Mouse (Mus musculus) c-Kit-positive CD71-negative TER-119-negative erythroid progenitor cells, embryonic 14.5 days (primary cell): Measurements from ENCODE around the gene Hivep2.

Source experiments
- DNase-seq: peaks from one replicate; pipeline ENCODE4 v3.0.0-alpha.2; 2013; ENCODE audit warnings: low read depth

Hivep2 gene

DNA sequence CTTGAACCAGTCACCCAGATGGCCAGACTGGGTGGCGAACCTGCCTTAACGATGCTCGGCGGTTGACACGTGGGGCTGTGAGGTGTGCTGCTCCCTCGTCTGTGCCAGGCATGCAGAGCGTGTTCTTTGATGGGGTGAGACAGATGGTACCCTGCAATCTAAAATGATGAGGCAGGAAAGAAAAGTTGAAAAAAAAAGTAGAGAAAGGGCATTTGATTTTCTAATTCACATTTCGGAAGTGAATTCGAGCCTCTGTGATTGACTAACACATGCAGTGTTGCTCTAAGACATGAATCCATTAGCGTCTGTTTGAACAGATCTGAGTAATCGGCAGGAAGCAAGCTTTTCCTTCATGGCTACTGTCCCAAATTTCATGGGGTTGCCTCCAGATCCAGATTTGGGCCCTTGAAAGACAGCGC lies 119.4 kb downstream of the Hivep2 start:
- no peak for DNase-seq

DNA sequence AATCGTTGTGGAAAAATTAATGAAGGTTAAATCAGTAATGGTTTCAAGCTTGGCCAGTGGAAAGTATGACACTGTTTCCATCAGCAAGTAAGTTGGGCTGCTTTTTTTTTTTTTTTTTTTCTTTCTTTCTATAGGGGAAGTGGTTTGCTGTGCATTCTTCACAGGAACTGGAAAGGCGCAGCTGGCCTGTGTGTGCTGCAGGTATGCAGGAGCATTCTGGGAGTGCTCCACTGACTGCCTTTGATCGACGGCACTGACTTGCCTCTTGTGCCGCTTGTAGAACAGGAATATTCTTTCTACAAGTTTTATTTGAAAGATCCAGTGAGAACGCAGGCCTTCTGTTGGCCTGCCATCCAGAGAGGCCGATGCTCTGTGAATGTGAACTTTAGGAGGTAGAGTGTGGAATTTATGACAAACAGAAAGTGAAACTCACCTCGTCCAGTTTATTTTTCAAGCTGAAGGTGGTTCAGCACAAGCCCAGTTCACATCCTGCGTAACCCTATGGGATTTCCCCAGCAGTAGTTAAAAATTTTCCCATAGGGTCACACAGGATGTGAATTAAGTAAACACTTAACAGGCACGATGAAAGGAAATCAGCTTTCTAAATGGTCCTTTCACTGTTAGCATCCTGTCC lies 120.1 kb downstream of the Hivep2 start:
- peak; percentile 25 for DNase-seq

DNA sequence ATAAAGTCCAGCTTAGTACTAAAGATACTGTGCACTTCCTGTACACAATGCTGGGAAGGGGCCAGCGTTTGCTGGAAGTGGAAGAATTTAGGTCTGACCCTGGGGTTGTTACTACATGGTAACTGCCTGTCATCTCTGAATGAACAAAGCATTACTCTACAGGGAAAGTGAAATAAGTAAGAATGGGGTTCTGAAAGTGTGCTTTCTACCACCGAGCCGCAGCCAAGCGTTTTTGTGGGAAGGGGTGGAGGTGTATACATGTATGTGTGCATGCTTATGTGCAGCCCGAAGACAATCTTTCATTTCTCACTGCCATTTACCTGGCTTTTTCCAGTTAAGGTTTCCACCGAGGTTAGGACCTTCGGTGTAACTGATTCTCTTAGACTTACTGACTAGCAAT lies 121.4 kb downstream of the Hivep2 start:
- no peak for DNase-seq

DNA sequence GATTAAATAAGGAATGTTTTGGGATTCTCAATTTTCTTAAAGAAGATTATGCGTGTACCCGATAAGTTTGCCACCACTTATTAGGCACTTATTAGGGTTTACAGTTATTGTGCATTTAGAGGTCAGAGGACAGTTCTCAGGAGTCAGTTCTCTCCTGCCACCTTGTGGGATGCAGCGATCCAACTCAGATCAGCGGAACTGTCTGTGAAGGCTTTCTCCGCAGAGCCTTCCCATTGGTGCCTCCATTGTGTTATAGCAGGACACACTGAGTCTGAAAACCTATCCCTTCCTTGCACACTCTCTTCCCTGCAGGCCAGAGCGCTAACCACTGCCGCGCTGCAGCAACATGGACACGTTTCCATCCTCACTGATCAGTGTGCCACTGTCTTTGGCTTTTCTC lies 123.6 kb downstream of the Hivep2 start:
- no peak for DNase-seq

DNA sequence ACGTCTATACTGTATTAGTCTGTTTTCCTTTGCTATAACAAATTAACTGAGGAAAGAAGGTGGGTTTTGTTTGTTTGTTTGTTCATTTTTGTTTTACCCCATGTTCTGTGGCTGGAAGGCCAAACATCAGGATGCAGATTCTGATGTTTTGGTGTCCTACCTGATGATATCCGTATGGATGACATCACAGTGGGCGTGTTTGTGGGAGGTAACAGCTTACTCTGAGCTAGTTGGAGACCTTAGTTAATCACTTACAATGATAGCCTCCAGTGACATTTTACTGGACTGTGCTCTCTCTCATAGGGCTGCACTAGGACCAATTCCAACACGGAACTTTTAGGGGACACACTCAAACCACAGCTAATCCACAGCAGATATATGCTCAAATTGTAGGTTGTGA lies 128.2 kb downstream of the Hivep2 start:
- DNase-seq: no peak

DNA sequence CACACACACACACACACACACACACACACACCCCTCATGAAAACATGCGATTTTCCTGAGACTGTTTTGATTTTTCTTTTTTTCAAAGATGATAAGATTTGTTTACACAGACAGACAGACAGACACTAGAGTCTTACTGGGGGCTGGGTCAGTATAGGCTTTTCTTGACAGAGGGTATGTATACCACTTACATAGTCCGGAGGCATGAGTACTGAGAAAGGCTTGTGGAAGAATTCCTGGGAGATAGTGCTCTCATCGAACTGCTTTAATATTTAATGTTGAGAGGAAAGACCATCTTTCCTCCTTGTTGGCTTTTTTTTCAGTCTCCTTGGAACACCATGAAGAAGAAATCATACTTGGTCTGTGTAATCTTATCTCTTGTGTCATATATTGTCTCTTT lies 130.2 kb downstream of the Hivep2 start:
- no peak for DNase-seq

DNA sequence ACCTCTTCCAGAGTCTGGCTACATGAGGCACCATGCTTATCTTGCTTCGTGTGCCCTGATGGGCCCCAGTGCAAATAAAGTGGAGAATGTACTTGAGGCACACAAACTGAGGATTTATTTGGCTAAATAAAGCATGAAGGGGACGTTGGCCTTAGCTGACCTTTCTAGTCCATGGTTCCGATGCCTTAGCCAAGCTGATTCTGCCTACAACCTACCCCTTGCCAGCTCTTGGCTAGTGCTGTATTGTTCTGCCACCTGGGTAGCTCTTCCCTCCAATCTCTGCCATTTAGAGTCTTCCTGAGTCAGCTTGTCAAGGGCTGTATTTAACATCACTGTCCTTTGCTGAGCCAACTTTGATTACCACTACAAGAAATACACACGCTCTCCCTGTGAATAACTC lies 133.3 kb downstream of the Hivep2 start:
- no peak for DNase-seq

DNA sequence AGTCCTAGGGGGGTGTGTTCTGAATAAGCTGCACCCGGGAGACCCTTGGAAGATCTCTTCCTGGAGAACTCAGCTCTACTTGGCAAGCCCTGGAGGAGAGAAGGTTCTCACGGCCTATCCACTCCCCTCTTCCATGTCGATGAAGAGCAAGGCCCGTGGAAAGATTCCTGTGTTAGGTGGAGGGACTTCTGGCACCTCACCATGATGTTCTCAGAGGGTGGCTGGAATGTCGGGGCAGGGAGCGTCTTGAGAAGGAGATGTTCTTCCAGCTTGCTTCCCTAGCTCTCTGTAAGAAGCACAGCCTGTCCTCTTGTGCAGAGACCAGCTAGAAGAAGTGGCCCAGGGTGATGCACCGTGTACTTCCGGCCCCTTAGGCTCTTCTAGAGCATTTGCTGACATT lies 134.2 kb downstream of the Hivep2 start:
- no peak for DNase-seq

DNA sequence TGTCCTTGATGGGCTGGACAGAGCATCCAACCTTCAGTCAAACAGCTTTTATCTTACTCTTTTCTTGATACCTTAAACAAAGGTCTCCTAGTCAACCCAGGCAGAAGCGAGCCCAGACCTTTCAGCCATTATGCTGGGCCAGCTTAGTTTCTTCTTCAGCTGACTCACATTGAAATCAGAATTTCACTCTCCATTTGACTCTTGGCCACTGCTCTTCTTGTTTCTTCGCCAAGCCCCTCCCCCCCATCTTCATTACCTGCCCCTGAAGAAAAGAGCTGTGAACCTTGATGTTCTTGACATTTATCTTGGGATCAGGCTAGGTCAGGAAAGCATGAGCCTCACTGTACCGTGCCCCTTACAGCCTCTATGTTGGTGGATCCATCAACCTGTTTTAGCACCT lies 135.0 kb downstream of the Hivep2 start:
- no peak for DNase-seq

DNA sequence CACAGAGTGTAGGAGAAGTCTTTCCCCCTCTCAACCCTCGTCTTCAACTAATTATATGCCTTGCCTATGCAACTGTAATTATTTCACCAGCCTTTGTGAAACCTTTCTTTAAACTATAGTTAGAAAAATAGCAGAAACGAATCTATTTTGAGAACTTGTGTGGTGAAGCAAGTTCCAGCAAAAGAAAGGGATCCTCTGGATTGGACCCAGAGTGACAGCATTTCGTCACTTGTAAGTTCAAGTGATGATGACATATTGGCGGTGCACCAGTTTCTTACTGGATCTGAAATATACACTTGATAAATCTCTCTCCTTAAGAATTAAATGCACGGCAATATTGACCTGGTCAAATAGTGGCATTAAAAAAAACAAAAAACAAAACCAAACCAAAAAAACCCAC lies 136.1 kb downstream of the Hivep2 start:
- DNase-seq: no peak

DNA sequence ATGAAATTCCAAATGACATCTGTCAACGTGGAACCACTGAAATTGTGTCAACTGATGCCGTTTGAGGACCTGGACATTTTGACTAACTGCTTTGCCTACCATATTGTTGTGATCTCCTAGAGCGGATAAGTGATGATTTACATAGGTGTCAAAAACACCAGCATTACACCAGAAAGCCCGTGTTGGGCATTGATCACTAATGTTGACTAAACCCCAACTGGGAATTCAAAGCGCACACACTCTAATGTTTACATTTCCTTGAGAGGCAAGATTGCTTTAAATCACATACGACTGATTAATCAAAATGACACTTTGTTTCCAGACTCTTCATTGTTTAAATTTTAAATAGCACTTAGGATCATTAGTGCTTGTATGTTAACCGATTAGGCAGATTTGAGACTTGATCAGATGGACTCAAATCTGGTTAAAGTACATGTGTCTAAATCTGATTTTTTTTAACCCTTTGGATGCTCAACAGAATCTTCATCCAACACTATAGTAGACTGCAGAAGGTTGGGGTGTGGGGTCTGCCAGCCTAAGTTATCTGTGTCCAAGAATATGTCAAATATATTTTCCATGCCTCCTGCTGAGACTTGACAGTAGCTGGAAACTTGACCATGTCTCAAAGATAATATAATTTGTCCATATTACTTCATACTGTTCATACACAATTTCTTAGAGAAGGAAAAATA lies 142.3 kb downstream of the Hivep2 start:
- no peak for DNase-seq

DNA sequence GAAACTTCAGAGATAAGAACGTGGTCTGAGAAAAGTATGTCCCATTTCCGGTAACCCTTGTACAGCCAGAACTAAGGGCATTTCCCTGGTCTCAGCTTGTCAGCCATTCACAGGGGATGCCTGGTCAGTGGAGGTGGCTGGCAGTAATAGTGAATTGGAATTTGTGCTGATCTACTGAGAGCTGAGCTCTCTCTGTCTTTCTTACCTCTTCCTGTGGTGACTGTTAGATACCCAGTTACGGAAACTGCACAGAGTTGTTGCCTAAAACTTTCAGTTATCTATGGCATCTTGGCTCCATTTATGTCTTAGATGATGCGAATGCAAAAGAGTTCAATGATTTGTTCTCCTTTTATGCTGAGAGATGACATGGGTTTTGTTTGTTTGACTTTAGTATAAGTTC lies 150.0 kb downstream of the Hivep2 start:
- DNase-seq: no peak

DNA sequence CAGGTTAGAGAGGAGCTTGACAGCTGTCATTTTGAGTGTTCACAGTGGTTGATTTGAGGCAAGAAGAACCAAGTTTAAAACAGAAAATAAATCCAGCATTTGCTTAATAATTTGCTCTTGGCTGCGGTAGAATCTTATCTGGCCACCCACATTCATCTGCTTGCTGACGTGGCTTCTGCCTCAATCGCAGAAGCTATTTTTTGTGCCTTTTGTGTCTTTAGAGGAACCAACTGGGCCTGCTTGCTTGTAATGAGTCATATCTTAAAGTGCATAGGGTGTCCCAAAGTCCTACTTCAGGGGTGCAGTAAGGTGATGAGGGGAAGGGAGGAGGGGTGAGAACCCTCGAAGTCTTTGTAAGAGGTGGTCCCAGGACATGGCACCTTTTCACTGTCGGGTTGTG lies 151.1 kb downstream of the Hivep2 start:
- no peak for DNase-seq

DNA sequence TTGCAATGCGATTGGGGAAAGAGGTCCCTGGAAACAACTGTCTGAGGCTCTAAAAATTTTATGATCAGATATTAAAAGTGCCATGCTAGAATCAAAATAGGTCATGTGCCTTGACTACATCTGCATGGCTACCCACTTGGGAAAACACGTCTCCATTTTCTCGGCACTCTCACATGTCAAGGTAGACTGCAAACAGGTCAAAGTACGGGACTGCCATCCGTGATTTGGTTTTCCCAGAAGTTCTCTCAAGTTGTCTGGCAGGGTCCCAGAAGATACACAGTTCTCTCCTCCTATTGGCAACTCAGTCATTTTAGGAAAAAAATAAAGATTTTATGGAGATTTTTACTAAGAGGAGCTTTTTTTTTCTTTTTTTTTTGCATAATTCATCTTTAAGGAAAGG lies 153.3 kb downstream of the Hivep2 start:
- DNase-seq: no peak

DNA sequence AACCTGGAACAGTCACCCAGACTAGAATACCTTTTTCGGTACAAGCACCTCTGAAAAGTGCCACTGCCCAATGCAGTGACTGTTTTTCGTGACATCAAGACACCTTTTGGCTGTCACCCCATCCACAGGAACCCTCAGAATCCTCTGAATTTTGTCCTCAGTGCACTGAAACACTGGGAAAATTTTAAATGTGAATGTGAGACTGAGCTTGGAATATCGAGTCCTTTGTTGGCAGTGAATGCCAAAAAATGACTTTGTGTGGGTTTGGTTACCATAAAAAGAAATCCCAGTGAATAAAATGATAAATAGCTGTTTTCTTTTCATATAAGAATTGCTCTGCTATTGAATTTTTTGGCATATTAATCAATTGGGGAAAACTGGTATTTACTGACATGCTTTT lies 154.6 kb downstream of the Hivep2 start:
- DNase-seq: no peak

DNA sequence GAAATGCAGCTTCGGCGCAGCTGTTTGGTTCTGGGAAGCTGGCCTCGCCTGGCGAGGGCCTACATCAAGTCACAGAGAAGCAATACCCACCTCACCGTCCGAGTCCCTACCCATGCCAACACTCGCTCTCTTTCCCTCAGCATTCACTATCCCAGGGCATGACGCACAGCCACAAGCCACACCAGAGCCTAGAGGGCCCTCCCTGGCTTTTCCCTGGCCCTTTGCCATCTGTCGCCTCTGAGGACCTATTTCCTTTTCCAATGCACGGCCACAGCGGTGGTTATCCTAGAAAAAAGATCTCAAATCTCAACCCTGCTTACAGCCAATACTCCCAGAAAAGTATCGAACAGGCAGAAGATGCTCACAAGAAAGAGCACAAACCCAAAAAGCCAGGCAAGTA lies 162.0 kb downstream of the Hivep2 start:
- no peak for DNase-seq

DNA sequence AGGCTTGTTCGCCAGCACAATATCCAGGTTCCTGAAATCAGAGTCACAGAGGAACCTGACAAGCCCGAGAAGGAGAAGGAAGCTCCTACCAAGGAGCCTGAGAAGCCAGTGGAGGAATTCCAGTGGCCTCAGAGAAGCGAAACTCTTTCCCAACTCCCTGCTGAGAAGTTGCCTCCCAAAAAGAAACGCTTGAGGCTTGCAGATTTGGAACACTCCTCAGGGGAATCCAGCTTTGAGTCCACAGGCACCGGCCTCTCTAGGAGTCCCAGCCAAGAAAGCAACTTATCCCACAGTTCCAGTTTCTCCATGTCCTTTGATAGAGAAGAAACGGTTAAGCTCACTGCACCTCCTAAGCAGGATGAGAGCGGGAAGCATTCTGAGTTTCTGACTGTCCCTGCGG lies 164.4 kb downstream of the Hivep2 start:
- DNase-seq: no peak

DNA sequence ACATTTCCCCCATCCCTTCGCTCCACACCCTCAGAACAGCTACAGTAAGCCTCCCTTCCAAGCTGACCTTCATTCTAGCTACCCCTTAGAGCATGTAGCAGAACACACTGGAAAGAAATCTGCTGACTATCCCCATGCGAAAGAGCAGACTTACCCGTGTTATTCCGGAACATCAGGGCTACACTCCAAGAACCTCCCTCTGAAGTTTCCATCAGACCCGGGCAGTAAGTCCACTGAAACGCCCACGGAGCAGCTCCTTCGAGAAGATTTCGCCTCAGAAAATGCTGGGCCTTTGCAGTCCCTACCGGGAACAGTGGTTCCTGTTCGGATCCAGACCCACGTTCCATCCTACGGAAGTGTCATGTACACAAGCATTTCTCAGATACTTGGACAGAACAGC lies 165.4 kb downstream of the Hivep2 start:
- no peak for DNase-seq

DNA sequence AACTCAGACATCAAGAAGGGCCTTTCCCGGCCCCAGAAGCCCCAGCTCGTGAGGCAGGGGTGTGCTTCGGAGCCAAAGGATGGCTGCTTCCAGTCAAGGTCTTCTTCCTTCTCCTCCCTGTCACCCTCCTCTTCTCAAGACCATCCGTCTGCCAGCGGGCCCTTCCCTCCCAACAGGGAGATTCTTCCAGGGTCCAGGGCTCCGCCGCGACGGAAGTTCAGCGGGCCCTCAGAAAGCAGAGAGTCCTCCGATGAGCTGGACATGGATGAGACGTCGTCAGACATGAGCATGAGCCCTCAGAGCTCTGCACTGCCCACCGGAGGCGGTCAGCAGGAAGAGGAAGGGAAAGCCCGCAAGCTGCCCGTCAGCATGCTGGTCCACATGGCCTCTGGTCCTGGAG lies 166.2 kb downstream of the Hivep2 start:
- no peak for DNase-seq

DNA sequence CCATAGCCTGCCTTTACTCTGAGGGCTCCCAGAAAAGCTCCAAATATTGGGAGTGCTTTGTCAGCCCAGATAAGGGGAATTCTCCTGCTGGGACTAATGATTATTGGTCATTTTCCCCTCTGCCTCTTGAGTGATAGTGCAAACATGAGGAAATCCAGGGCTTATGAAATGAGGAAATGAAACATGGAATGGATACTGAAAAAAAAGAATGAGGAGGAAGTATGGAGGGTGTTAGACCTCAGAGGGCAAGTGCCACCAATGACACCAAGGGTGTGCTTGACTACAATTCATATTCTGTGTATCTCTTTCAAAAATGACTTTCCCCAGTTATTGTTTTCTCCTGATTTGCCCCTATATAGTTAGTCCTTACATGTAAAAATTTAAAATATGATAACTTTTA lies 167.1 kb downstream of the Hivep2 start:
- no peak for DNase-seq

DNA sequence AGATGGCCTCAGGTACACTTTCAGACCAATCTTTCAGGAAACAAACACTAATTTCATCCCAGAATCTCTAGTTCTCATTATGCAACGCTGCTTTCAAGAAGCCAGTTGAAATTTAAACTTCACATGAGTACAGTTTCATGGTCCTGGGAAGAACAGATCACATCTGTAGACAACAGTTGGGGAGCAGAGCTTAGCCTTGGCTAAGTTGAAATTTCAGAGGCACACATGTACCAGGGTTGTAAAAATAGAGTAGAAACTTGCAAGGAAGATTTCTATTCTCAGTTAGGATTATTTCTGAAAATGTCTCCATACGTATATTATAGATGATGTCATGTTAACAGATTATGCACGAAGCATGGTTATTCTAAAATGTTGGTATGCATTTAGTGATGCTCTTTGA lies 172.8 kb downstream of the Hivep2 start:
- DNase-seq: no peak

DNA sequence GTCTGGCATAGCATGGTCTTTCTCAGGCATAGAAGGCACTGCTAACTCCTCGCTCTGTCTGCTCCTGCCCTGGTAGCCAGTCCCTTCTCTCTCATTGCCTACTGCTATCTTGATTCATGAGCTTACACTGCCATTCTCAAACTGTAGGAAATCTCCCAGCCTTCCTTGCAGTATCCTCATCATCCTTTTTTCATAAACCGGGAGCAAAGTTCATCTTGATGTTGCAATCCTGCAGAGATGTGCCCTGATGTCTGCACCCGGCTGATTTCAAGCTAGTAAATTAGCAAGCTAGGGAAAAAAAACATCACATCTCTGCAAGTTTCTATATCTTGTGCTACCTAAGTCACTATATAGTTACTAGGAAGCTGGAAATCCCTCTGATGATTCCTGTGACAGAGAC lies 179.0 kb downstream of the Hivep2 start:
- DNase-seq: no peak

DNA sequence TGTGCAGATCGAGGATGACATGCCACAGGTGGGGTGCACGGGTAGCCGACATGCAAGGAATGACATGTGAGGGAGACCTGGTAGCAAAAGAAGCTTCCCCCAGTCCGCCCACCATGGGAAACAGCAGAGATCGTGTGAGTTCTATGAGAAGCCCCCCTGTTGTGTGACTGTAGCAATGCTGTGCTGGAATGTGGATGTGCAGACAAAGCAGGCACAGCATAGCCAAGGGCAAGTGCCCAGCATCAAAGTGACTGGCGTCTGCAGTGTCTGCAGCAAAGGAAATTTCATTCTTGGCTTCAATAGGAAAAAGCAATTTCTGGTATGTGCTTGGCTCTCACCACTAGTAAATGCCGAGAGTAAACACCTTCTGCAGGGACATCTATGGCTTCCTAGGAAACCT lies 199.0 kb downstream of the Hivep2 start:
- DNase-seq: no peak

DNA sequence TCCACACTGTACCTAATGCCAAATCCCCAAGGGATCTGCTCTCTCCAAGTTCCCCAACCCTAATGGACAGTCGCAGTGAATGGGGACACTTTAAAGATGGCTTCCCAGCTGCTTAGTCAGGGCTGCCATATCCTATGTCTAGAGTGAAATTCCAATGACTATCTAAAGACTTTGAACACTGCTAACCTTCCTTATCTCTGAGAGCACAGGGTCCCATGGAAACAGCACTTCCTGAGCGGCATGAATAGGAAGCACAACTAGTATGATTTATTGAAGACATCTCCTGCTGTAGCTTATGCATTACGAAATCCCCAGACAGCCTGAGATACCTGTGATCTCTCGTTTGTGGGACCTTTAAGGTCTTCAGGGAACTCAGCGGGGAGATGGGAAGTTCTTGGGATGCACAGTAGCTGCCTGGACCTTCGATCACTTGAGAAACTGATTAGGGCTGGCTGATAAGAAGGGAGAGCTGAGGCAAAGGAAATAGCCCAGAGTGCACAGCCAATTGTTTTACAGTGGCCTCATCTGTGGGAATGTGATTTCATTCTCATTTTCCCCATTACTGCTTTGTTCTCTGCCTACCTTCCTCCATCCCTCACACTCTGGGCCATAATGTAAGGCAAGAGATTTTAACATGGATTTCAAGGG lies 202.4 kb downstream of the Hivep2 start:
- no peak for DNase-seq
